Mouse (Mus musculus): ENCODE data around the gene Zfp11.

DNA sequence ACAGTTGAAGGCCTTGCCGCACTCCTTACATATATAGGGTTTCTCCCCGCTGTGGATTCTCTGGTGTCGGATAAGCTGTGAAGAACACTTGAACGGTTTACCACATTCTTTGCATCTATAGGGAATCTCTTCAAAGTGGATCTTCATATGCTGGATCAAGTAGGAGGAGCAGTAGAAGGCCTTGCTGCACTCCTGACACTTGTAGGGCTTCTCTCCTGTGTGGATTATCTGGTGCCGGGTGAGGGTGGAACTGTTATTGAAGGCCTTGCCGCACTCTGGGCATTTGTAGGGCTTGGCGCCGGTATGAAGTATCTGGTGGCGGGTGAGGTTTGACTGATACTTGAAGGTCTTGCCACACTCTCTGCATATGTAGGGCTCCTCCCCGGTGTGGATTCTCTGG lies 12.9 kb downstream of the Zfp11 start:
- TF ChIP-seq POLR2A (IDR thresholded peaks at IDR 0.05; ENCODE audit: insufficient read length, low read depth) (no peak), MAX (IDR thresholded peaks at IDR 0.05; ENCODE audit: low read depth) (no peak)
